Mouse (Mus musculus) neural tube, embryonic 14.5 days (tissue): ENCODE measurements around the gene Cip2a. TPM values are rescaled to one million over a fixed set of nuclear protein-coding genes. Genes with fewer than 3 reads are reported as not detected.

Experiments used
- ATAC-seq: fragments of 200-750 bp; cut with Nextera tagmentation; 2 replicates; pipeline ENCODE4 v1.8.0; 2017; ENCODE audit warnings: low read depth, mild to moderate bottlenecking, moderate TSS enrichment, moderate library complexity
- H3K27ac ChIP-seq: fragments of 300-500 bp; sonication (generic); 2 replicates; pipeline ENCODE4 v1.5.1; 2014; ENCODE audit warnings: low read depth, mild to moderate bottlenecking, control low read depth, low read length, moderate library complexity, mixed read lengths
- H3K27me3 ChIP-seq: fragments of 300-500 bp; sonication (generic); 2 replicates; pipeline ENCODE4 v1.6.1; 2014; ENCODE audit warnings: low read length; ENCODE audit not compliant: control insufficient read depth, insufficient read depth
- H3K36me3 ChIP-seq: fragments of 300-500 bp; sonication (generic); 2 replicates; pipeline ENCODE4 v1.6.1; 2014; ENCODE audit warnings: low read length, mixed read lengths; ENCODE audit not compliant: control insufficient read depth, insufficient read depth
- H3K4me1 ChIP-seq: fragments of 300-500 bp; sonication (generic); 2 replicates; pipeline ENCODE4 v1.6.1; 2014; ENCODE audit warnings: low read length; ENCODE audit not compliant: control insufficient read depth, insufficient read depth
- H3K4me2 ChIP-seq: fragments of 300-500 bp; sonication (generic); 2 replicates; pipeline ENCODE4 v1.6.1; 2014; ENCODE audit warnings: mild to moderate bottlenecking, low read depth, low read length, control low read depth
- H3K4me3 ChIP-seq: fragments of 300-500 bp; sonication (generic); 2 replicates; pipeline ENCODE4 v1.5.1; 2014; ENCODE audit warnings: low read depth, low read length, control low read depth, mixed read lengths
- H3K9ac ChIP-seq: fragments of 300-500 bp; sonication (generic); replicated peaks from 2 replicates; pipeline ENCODE4 v1.6.1; 2014; ENCODE audit warnings: low read depth, mild to moderate bottlenecking, control low read depth, low read length, mixed read lengths
- H3K9me3 ChIP-seq: fragments of 300-500 bp; sonication (generic); 2 replicates; pipeline ENCODE4 v1.6.1; 2016; ENCODE audit warnings: low read length; ENCODE audit not compliant: control insufficient read depth
- WGBS: fragments of 180-500 bp; shearing (Covaris S2); extraction: QIAGEN DNeasy Blood & Tissue Kit; methylation state at CpG from one replicate; pipeline ENCODE4 v1.1.7; 2014; 5-methylcytosine and 5-hydroxymethylcytosine counted together
- polyA plus RNA-seq: library from polyadenylated mRNA; unstranded; fragments of >200 nt; fragmentation: Nextera tagmentation; extraction: Ambion mirVana; gene quantifications from 2 replicates; pipeline ENCODE4 v1.2.1, GENCODE M21; 2014

Gene Cip2a
- 5.8 TPM in 2 replicates for polyA plus RNA-seq

- Histone ChIP-seq H3K4me3 (peak within 1 kb of the TSS; percentile 94), H3K4me2 (peak within 1 kb of the TSS; percentile 75), H3K9ac (peak within 1 kb of the TSS; percentile 97), H3K27me3 (no peaks in the 10 kb centered on the region), H3K9me3 (no peaks in the 10 kb centered on the region), H3K27ac (peak within 1 kb of the TSS; percentile 96), H3K4me1 (peaks cover 3% of the 10 kb centered on the region), H3K36me3 (no peaks in the 10 kb centered on the region)
- ATAC-seq, result peak; percentile 99
- under 1% methylated on average over 72 of the region's 74 CpGs for WGBS
Measured at GRCm38 (mm10) chr16:48993559-48994342, at the start of gene Cip2a, which contains the start of gene Dzip3. Cip2a (plus strand) TSS chr16:48994185. Dzip3 (minus strand) TSS chr16:48994165.

GRCm38 (mm10) chr16:48972996-48973395, 21.0 kb upstream of the Cip2a start:
- ATAC-seq, result no peak
- 94% methylated on average over 2 of the region's 2 CpGs for WGBS
- no peaks in the 10 kb centered on the region for H3K9me3 ChIP-seq
- H3K27ac ChIP-seq, result no peak overlapping the region
- H3K9ac ChIP-seq, result no peak overlapping the region
- H3K27me3 ChIP-seq, result no peaks in the 10 kb centered on the region
- peaks cover 15% of the 10 kb centered on the region; the same call in 1 of the 2 replicates for H3K36me3 ChIP-seq
- no peak overlapping the region for H3K4me3 ChIP-seq
- no peaks in the 10 kb centered on the region for H3K4me1 ChIP-seq
- no peak overlapping the region for H3K4me2 ChIP-seq

GRCm38 (mm10) chr16:48973548-48973947, 20.4 kb upstream of the Cip2a start:
- no peaks in the 10 kb centered on the region for H3K4me1 ChIP-seq
- no peak overlapping the region for H3K4me2 ChIP-seq
- H3K4me3 ChIP-seq, result no peak overlapping the region
- H3K9me3 ChIP-seq, result no peaks in the 10 kb centered on the region
- H3K36me3 ChIP-seq, result peaks cover 20% of the 10 kb centered on the region; the same call in 1 of the 2 replicates
- WGBS, result 94% methylated on average over 1 of the region's 1 CpGs
- no peak overlapping the region for H3K9ac ChIP-seq
- ATAC-seq, result no peak
- H3K27ac ChIP-seq, result no peak overlapping the region
- no peaks in the 10 kb centered on the region for H3K27me3 ChIP-seq

GRCm38 (mm10) chr16:48979965-48980364, 14.0 kb upstream of the Cip2a start:
- Histone ChIP-seq H3K9me3 (no peaks in the 10 kb centered on the region), H3K27ac (no peak overlapping the region), H3K4me1 (no peaks in the 10 kb centered on the region), H3K9ac (no peak overlapping the region), H3K27me3 (no peaks in the 10 kb centered on the region), H3K4me3 (no peak overlapping the region), H3K36me3 (peaks cover 18% of the 10 kb centered on the region; the same call in 1 of the 2 replicates), H3K4me2 (no peak overlapping the region)
- ATAC-seq, result no peak

- H3K36me3 ChIP-seq, result 0 out of 2 replicates have a peak, but pooled peaks cover 3% of the 10 kb centered on the region
- 42% methylated on average over 5 of the region's 5 CpGs for WGBS
- H3K9me3 ChIP-seq, result no peaks in the 10 kb centered on the region
- H3K4me2 ChIP-seq, result no peak overlapping the region
- H3K4me3 ChIP-seq, result no peak overlapping the region
- no peak for ATAC-seq
- H3K27me3 ChIP-seq, result no peaks in the 10 kb centered on the region
- H3K9ac ChIP-seq, result no peak overlapping the region
- H3K4me1 ChIP-seq, result no peaks in the 10 kb centered on the region
- no peak overlapping the region for H3K27ac ChIP-seq
Measured at GRCm38 (mm10) chr16:48985034-48985627, 8.9 kb upstream of the Cip2a start.

GRCm38 (mm10) chr16:48989700-48990099, 4.3 kb upstream of the Cip2a start:
- Histone ChIP-seq H3K4me1 (peaks cover 3% of the 10 kb centered on the region), H3K9me3 (no peaks in the 10 kb centered on the region), H3K27me3 (no peaks in the 10 kb centered on the region), H3K4me2 (no peak overlapping the region), H3K27ac (no peak overlapping the region), H3K9ac (no peak overlapping the region), H3K36me3 (no peaks in the 10 kb centered on the region), H3K4me3 (no peak overlapping the region)
- no peak for ATAC-seq

- H3K27me3 ChIP-seq, result no peaks in the 10 kb centered on the region
- peak overlapping the region; percentile 75 for H3K4me2 ChIP-seq
- peak overlapping the region; percentile 97 for H3K9ac ChIP-seq
- H3K4me1 ChIP-seq, result peaks cover 3% of the 10 kb centered on the region
- H3K36me3 ChIP-seq, result no peaks in the 10 kb centered on the region
- no peak overlapping the region for H3K27ac ChIP-seq
- no peak for ATAC-seq
- WGBS, result 32% methylated on average over 10 of the region's 10 CpGs
- no peaks in the 10 kb centered on the region for H3K9me3 ChIP-seq
- H3K4me3 ChIP-seq, result peak overlapping the region; percentile 94
Measured at GRCm38 (mm10) chr16:48992437-48993230, 1.4 kb upstream of the Cip2a start.

GRCm38 (mm10) chr16:48993231-48993558, 790 bp upstream of the Cip2a start:
- 6% methylated on average over 9 of the region's 9 CpGs for WGBS
- peak overlapping the region; percentile 75 for H3K4me2 ChIP-seq

GRCm38 (mm10) chr16:48994343-48994693, 333 bp downstream of the Cip2a start:
- H3K36me3 ChIP-seq, result no peaks in the 10 kb centered on the region
- peak overlapping the region; percentile 94 for H3K4me3 ChIP-seq
- no peak; the same call in 1 of the 2 replicates for ATAC-seq
- peak overlapping the region; percentile 75 for H3K4me2 ChIP-seq
- H3K9ac ChIP-seq, result peak overlapping the region; percentile 50
- no peak overlapping the region for H3K27ac ChIP-seq
- H3K4me1 ChIP-seq, result peaks cover 3% of the 10 kb centered on the region
- no peaks in the 10 kb centered on the region for H3K27me3 ChIP-seq
- no peaks in the 10 kb centered on the region for H3K9me3 ChIP-seq
- WGBS, result under 1% methylated on average over 17 of the region's 18 CpGs

More at GRCm38 (mm10) chr16:48993231-48993558, 790 bp upstream of the Cip2a start:
- ATAC-seq, result no peak
- Histone ChIP-seq H3K9me3 (no peaks in the 10 kb centered on the region), H3K9ac (peak overlapping the region; percentile 97), H3K27ac (peak overlapping the region; percentile 96), H3K4me3 (peak overlapping the region; percentile 94), H3K36me3 (no peaks in the 10 kb centered on the region), H3K27me3 (no peaks in the 10 kb centered on the region), H3K4me1 (peaks cover 3% of the 10 kb centered on the region)
